Mouse (Mus musculus) left cerebral cortex, adult 8-10 months (tissue): ENCODE measurements around the gene Coro1c. TPM values are rescaled to one million over a fixed set of nuclear protein-coding genes. Genes with fewer than 3 reads are reported as not detected.

Source experiments
- DNase-seq, 2 experiments: peaks; one replicate each; pipeline ENCODE4 v3.0.0; 2022; ENCODE audit warnings: low spot score in 2 of 2
- total RNA-seq, 4 experiments: library from RNA; stranded (reverse); gene quantifications; 2 replicates each; pipeline ENCODE4 v1.2.4; 2022

The Coro1c gene
- total RNA-seq, 4 experiments from 2014 or later = 76.3 to 95.4 (median 86.2) TPM

- DNase-seq = no peak
Observed at GRCm38 (mm10) chr5:113798525-113798924, 110.0 kb downstream of the Coro1c start.

GRCm38 (mm10) chr5:113797149-113797882 is 111.2 kb downstream of the Coro1c start:
- DNase-seq = no peak

GRCm38 (mm10) chr5:113796401-113797148 is 112.0 kb downstream of the Coro1c start:
- no peak for DNase-seq

Other genes starting within 250 kb of the Coro1c start
- not detected for gene 1700069L16Rik, start 184.0 kb downstream of the Coro1c start, total RNA-seq
- 10 to 100 TPM; 10.8 to 12.7 (median 12.2) TPM for gene Ficd, start 173.0 kb downstream of the Coro1c start, total RNA-seq
- 10 to 100 TPM; 38.2 to 43.8 (median 41.5) TPM for gene Sart3, start 136.2 kb downstream of the Coro1c start, total RNA-seq
- 100 to 1,000 TPM; 124 to 132 (median 128) TPM for gene Iscu, start 136.0 kb downstream of the Coro1c start, total RNA-seq
- gene Tmem119, start 108.2 kb downstream of the Coro1c start, total RNA-seq = 10 to 100 TPM; 21.4 to 31.5 (median 25.0) TPM
- 10 to 100 TPM; 26.2 to 60.3 (median 40.2) TPM for gene Selplg, start 76.1 kb downstream of the Coro1c start, total RNA-seq
- 10 to 100 TPM; 25.6 to 29.5 (median 27.1) TPM for gene Ssh1, start 85.1 kb upstream of the Coro1c start, total RNA-seq
- gene Dao, start 94.9 kb upstream of the Coro1c start, total RNA-seq = under 1 TPM in 1 of 4 experiments, not detected in 3; 0.30 TPM
- 10 to 100 TPM; 36.5 to 43.3 (median 42.3) TPM for gene Usp30, start 156.7 kb upstream of the Coro1c start, total RNA-seq
- 100 to 1,000 TPM; 160 to 171 (median 163) TPM for gene Svop, start 182.8 kb upstream of the Coro1c start, total RNA-seq
- gene Alkbh2, start 219.5 kb upstream of the Coro1c start, total RNA-seq = 1 to 10 TPM; 4.7 to 9.3 (median 5.9) TPM
- gene Ung, start 221.6 kb upstream of the Coro1c start, total RNA-seq = 1 to 10 TPM; 2.1 to 3.7 (median 3.2) TPM
- 1 to 10 TPM; 5.5 to 7.8 (median 6.4) TPM for gene Acacb, start 237.8 kb upstream of the Coro1c start, total RNA-seq